Mouse (Mus musculus) heart, adult 9 months (tissue): ENCODE data around the gene Adam19.

ENCODE experiments used
- DNase-seq, 2 experiments: peaks; one replicate each; pipeline ENCODE4 v3.0.0; 2022; ENCODE audit warnings: low spot score in 2 of 2

Adam19 gene

GRCm38 (mm10) chr11:46097062-46097461, 41.3 kb downstream of the Adam19 start:
- no peak for DNase-seq

DNA sequence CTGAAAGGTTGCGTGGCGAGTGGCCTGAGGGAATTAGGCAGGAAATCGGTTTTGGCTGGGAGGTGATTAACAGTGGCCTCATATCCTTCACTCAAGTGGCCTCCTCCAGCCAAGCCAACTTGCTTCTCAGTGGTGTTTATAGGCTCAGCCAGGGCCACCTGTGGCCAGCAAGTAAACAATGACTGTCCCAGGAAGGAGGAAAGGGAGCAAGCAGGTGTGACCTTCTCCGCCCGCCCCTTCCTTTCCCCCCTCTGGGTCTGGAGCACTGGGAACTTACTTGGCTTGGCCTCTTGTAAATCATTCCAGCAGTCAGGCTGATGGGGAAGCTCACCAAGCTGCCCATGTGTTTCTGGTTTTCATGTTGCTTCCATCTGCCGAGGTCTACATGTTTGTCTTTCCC, 46.3 kb downstream of the Adam19 start:
- peak; percentile 66 to 81 for DNase-seq

DNA sequence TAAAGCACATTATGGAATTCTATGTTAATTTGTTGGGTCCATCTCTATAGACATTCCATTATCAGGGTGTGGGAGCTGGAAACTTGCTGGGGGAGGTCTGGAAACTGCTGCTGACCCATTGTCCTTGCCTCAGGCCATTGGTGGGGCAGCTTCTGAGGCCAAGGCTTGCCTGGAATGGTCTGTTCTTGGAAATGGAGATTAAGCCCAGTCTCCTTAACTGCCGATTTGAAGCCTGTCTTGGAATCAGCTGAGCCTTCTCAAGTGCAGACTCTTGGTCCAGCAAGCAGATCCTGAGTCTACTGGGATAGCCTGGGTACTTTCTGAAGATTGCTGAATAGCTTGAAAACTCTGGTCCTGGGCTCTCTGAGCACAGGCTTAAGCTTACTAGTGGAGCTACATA, 51.3 kb downstream of the Adam19 start:
- no peak for DNase-seq

DNA sequence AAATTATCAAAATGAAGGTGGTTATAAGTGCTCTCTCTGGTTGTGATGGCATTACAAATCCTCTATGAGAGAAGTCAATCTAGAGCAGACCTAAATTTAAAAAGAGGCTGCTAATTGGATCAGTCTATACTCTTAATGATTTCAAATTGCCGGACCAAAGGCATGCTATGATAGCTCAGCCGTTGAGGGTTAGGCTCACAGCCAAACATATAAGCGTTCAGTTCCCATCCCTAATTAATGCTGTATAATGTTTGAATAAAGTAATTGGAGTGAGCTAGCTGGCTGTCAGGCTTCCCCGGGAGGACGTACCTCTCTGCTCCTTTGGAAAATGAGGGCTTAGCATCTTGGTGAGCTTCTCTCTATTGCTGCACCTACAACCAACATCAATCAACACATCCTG, 53.4 kb downstream of the Adam19 start:
- DNase-seq = no peak

DNA sequence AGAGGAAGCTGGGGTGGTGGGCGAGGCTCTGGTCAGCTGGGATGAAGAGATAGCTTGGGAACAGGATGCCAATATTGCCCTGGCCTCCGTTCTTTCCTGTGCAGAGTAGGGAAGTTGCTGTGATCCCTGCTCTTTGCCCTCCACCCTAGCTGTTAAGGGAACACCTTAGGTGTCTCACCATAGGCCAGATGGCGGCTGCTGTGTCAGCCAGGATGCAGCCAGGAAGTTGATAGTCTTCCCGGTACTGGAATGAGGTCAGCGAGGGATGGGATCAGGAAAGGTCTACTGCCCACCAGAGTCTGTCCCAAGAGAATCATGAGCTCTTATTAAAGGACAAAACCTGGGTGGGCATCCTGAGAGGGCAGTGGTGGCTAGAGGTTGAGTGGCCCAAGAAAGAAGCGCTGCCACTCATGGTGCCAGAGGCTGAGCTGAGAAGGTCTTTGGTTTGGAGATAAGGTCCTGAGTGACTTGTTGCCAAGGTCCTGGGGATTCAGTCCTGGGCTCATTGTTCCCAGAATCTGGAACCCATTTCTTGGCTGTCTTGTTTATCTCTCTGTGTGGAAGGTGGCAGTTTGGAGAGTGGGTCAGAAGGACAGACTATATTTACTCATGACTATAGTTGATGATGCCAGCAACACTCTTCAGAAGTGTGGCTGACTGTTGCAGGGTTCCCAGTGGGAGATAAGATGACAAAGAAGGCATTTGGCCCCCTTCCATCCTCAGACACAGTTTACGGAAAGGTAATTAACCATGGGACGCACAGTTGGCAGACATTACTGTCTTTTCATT, 54.6 kb downstream of the Adam19 start:
- peak; percentile 77 to 79 for DNase-seq

DNA sequence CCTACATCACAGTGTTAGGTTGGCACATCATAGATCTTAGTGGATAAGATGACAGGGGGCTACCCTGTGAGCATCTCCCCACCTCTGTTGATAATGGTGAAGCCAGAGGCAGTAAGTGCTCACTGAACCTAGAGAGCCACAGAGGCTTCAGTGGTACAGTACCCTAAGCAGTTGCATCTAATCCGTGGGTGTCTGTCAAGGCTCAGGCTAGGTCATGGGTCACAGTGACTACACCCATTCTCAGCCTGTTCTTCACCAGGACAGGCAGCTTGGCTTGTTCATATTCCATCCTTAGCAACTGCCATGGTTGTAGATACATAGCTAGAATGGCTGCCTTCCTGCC, 55.1 kb downstream of the Adam19 start:
- DNase-seq = no peak

DNA sequence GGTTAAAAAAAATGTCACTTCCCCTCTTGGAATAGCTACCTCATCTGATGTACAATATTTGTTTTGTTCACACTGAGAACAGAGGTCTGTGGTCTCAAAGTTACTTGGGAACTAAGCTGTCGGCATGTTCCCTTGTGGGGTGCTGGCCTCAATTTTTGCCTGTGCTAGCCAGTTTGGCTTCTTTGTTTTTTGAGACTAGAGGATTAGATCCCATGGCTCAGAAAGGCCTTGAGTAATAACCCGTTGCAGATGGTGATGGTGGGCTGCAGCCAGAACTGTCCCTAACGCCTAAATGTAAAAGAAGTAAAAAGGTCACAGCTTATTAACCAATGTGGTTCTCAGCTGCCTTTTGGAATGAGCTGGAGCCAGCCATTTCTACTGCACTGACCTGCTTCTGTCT, 57.4 kb downstream of the Adam19 start:
- DNase-seq = peak; percentile 60 to 68

- no peak for DNase-seq
Measured at GRCm38 (mm10) chr11:46114221-46114620, 58.4 kb downstream of the Adam19 start.

DNA sequence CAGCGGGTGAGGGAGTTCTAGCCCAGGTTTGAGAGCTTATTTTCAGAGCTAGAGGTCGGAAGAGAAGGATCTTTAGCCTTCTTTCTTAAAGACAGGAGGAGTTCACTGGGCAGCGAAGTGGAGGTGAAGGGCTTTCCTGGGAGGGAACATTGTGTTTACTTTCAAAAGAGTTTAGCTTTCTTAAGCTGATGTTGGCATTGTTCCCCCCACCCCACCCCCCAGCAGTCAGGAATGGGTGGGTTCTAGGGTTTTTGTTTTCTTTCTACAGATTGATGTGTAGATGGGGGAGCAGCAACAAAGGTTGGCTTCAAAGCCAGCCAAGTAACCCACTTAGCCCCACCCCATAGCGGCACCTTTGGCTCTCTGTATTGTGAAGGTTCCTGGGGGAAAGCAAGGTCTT, 59.2 kb downstream of the Adam19 start:
- DNase-seq = no peak

DNA sequence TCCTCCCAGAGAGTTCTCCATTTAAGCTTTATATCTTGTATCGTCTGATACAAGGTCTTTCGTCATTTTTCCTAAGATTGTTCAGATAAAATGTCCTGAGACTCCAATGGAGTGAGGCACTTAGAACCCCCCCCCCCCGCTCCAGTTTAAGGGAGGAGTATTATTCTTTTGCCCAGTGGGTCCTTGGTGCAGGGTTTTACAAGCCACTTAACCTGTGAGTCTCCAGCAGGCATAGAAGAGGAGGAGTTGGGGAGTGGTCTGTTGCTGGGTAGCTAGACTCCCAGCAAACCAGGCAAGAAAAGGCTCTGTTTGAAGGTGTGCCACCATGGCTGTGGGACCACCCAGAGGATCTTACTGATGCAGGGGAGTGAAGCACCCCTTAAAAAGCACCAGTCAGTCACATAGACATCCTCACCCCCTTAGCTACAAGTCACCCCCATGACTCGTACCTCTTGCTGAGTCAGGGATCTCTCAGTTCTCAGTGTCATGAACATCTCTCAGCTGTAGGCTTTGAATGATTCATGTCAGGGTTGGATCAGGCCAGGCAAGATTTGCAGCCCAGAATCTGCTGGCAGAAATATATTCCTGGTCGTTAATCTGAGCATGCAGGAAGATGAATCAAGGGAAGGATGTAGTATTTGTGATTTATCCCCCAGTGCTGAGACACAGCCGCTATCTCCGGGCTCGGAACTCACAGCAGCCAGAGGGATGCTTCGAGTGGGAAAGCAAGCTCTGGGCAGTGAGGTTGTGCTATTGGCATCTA, 59.8 kb downstream of the Adam19 start:
- no peak for DNase-seq

DNA sequence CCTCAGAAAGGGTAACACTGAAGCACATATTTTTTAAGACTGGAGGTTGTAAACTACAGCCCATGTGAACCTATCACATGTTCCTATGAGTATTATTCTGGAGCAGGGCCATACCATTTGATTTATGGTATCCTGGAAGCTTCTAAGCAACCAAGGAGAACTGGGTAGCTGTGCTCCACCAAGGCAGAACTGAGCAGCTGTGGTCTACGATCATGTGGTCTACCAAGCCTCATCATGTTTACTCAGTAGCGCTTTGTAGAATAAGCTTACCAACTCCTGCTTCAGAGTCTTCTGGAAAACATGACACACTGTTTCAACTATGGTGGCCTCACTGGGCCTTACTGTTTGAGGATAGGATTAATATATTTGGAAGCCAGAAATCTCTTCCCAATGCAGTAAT, 60.7 kb downstream of the Adam19 start:
- DNase-seq = no peak

DNA sequence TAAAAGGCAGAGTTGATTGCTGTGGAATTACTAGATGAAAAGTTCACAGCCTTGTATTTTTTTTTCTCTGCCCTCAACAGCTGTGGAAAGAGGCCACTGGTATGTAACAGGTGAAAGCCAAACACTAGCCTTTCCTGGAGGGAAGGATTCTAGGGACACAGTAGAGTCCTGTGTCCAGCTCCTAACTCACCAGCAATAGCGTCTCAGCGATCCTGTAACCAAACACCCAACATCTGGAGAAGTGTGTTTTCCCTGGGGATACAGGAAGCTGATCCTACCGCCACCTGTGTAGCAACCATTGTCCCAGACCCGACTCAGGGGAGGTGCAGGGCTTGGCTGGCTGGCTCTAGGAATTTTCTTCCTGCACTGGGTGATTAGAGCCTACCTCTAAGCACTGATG, 63.8 kb downstream of the Adam19 start:
- peak in 1 of 2 experiments; percentile 81 for DNase-seq

GRCm38 (mm10) chr11:46120084-46120483, 64.3 kb downstream of the Adam19 start:
- DNase-seq = peak in 1 of 2 experiments; percentile 63

- DNase-seq = no peak
Measured at GRCm38 (mm10) chr11:46121666-46122065, 65.9 kb downstream of the Adam19 start.

- DNase-seq = peak in 1 of 2 experiments; percentile 67
Measured at GRCm38 (mm10) chr11:46122875-46123274, 67.1 kb downstream of the Adam19 start.

DNA sequence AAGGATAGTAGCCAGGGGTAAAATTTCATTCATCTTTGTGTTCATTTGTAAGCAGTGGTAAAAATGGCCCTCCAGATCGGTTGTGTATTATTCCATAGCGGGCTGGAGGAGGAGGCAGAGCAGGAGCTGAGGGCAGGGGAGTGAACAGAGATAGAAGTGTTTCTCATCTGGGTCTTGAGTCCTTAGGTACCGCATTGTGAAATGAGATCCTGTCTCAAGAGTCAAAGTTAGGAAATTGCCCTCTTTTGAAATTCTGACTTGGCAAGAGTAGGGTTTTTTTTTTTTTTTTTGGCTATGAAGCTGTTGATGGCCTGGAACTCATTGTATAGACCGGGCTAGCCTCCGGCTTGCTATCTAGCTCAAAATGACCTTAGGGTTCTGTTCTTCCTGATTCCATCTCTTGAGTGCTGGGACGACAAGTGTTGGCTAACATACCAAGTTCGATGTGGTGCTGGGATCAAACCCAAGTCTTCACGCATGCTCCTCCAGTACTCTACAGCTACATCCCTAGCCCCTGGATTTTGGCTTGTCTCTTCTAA, 67.6 kb downstream of the Adam19 start:
- no peak for DNase-seq

DNA sequence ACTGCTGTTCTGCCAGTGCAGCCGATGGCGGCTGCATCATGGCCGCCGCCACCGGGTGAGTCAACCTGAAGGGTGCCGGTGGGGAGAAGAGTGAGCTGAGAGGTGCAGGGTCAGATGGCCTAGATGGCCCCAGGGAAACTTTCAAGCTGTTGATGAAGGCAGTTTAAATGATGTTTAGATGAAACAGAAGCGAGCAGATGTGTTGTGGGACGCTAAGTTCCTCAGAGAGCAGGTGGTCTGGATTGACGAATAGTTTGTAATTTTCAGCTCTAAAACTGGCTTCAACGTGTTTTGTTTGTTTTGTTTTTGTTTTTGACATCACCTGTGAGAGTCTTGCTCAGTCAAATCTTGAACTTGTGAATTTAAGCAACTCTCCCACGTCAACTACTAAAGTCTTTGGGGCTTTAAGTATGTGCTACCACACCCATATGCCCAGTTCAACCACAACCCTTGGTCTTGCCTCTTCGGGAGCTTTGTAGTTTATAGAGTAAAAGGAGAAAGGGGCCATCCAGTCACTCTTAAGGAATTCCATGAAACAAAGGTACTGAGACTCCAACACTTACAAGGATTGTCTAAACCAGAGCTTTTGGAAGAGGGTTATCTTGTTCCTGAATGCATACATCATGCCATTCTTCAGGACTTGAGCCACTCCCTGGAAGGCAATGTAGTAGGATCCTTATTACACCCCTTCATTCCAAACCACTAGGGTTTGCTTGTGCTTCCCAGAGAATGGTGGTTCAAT, 69.5 kb downstream of the Adam19 start:
- DNase-seq = no peak

GRCm38 (mm10) chr11:46125835-46126229, 70.0 kb downstream of the Adam19 start:
- DNase-seq = no peak

DNA sequence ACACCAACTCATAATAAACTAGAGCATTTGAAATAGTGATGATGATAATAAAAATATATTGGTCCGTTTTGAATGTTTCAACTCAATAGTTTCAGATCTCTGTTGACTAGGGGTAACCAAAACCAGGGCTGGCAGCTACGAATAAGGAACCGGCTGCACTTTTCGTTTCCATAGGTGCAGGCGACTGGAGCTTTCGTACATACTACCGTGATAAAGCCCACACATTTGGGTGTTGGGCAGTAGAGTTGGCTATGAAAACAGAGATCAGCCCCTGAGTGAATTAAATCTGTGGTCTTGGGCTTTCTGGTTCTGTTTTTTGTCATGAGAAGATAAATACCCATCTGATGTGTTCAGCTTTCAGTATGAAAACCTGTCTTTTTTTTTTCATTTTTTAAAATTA, 70.5 kb downstream of the Adam19 start:
- DNase-seq = no peak

DNA sequence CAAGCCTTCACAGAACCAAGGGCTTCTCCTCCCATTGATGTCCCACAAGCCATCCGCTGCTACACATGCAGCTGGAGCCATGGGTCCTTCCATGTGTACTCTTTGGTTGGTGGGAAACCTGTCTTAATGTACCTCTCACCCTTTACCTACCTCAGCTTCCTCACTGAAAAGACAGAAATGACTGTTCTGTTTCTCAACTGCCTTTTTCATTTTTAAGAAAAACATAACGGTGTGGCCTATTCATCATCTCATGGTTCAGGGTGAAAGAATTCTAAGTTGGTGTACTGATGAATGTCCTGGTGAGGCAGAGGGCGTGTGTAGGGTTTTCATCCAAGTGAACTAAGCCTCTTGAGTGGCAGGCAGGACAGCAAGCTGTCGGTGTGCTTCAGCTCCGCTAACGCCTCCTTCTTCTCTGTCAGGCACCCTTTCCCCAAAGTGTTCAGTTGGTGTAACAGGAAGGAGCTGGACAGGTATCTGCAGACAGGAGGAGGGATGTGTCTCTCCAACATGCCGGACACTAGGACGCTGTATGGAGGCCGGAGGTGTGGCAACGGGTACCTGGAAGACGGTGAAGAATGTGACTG, 71.1 kb downstream of the Adam19 start:
- DNase-seq = no peak

- DNase-seq = peak; percentile 83 to 90
Measured at GRCm38 (mm10) chr11:46127621-46128547, 72.1 kb downstream of the Adam19 start.
